ENCODE assay signal across 8 mouse cellular contexts in the genomic region with DNA sequence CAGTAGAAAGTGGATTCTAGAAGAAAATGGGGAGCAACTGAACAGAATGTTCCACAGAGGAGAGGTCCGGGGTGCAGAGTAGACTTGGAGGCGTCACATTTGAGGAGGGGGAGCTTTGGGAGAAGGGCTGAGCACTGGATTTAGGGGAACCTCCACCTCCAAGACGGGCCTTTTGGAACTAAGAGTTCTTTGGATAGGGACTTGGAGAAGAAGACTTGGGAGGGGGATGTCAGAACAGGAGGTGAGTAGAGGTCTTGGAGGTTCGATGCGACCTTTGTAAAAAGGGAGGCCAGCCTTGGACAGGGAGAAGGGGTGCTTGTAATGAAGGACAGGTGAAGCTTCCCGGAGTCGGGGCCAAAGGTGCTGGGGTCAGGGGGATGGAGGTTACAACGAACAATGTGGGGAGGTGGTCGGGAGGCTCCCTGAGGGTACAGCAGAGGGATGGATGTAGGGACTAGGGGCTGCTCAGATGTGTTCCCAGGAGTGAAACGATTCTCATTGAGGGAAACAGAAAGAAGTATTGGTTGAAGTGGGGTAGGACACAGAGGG. TPM values are rescaled to one million over a fixed set of nuclear protein-coding genes. Genes with fewer than 3 reads are reported as not detected.
A peak's percentile ranks its signal among the peaks of the same experiment; 100 is the strongest.
DNase-seq lines count a peak whose midpoint lies in the region; ATAC-seq and TF ChIP-seq lines count a peak whose summit lies in the region.

No protein-coding gene starts in this region.

- H3K4me3 ChIP-seq in heart, embryonic 10.5 days, result peak overlapping the region; percentile 75
- H3K4me3 ChIP-seq in E14TG2a.4 (replicated peaks; ENCODE audit: low read length), result peak overlapping the region; percentile 92
- peak overlapping the region; percentile 94 for H3K4me3 ChIP-seq in forebrain, embryonic 15.5 days
- H3K4me3 ChIP-seq in liver, embryonic 15.5 days (replicated peaks), result peak overlapping the region; percentile 89

- H3K9me3 ChIP-seq in heart, embryonic 10.5 days, result no peaks in the 10 kb centered on the region
- no peaks in the 10 kb centered on the region for H3K9me3 ChIP-seq in E14TG2a.4 (ENCODE audit: low read length)
- no peaks in the 10 kb centered on the region for H3K9me3 ChIP-seq in forebrain, embryonic 15.5 days
- H3K9me3 ChIP-seq in liver, embryonic 15.5 days (replicated peaks), result no peaks in the 10 kb centered on the region

- peak overlapping the region; percentile 83 for H3K4me2 ChIP-seq in forebrain, embryonic 15.5 days (replicated peaks)
- peak overlapping the region; percentile 79 for H3K4me2 ChIP-seq in liver, embryonic 15.5 days

- peaks cover 18% of the 10 kb centered on the region for H3K36me3 ChIP-seq in heart, embryonic 10.5 days
- peaks cover 20% of the 10 kb centered on the region for H3K36me3 ChIP-seq in E14TG2a.4 (ENCODE audit: insufficient read depth, low read length)
- peaks cover 17% of the 10 kb centered on the region for H3K36me3 ChIP-seq in forebrain, embryonic 15.5 days
- peaks cover 12% of the 10 kb centered on the region for H3K36me3 ChIP-seq in liver, embryonic 15.5 days (replicated peaks)

- peaks cover 19% of the 10 kb centered on the region for H3K4me1 ChIP-seq in heart, embryonic 10.5 days
- peaks cover 38% of the 10 kb centered on the region for H3K4me1 ChIP-seq in E14TG2a.4 (replicated peaks; ENCODE audit: low read depth, low read length)
- peaks cover 19% of the 10 kb centered on the region for H3K4me1 ChIP-seq in forebrain, embryonic 15.5 days
- peaks cover 26% of the 10 kb centered on the region for H3K4me1 ChIP-seq in liver, embryonic 15.5 days (replicated peaks)

- H3K9ac ChIP-seq in forebrain, embryonic 15.5 days (replicated peaks), result peak overlapping the region; percentile 92
- H3K9ac ChIP-seq in liver, embryonic 15.5 days, result peak overlapping the region; percentile 88

- TF ChIP-seq CTCF in E14TG2a.4 (conservative IDR thresholded peaks at IDR 0.05; ENCODE audit: low read length), result no peak

- H3K27ac ChIP-seq in heart, embryonic 10.5 days, result peak overlapping the region; percentile 83
- H3K27ac ChIP-seq in forebrain, embryonic 15.5 days (replicated peaks), result no peak overlapping the region
- peak overlapping the region; percentile 78; the same call in 1 of the 2 replicates for H3K27ac ChIP-seq in liver, embryonic 15.5 days (replicated peaks)

- DNase-seq in heart, embryonic 10.5 days (ENCODE audit: low spot score), result no peak
- no peak for DNase-seq in heart, adult 18-20 months
- DNase-seq in urinary bladder, postnatal 4 days (ENCODE audit: low spot score in 2 of 2), result no peak
- DNase-seq in MN1 (ENCODE audit: low spot score) (no peak), adipocyte (ENCODE audit: low spot score) (no peak)

- no peaks in the 10 kb centered on the region for H3K27me3 ChIP-seq in heart, embryonic 10.5 days (ENCODE audit: insufficient read depth, poor library complexity, severe bottlenecking)
- no peaks in the 10 kb centered on the region for H3K27me3 ChIP-seq in E14TG2a.4 (ENCODE audit: insufficient read depth, low read length)
- H3K27me3 ChIP-seq in forebrain, embryonic 15.5 days, result no peaks in the 10 kb centered on the region
- H3K27me3 ChIP-seq in liver, embryonic 15.5 days, result no peaks in the 10 kb centered on the region

- no peak for ATAC-seq in forebrain, embryonic 15.5 days (replicated peaks)
- no peak for ATAC-seq in liver, embryonic 15.5 days (ENCODE audit: insufficient read depth)

- WGBS in heart, embryonic 10.5 days, result 61% methylated on average over 10 of the region's 10 CpGs
- WGBS in forebrain, embryonic 15.5 days, result 55% methylated on average over 10 of the region's 10 CpGs
- WGBS in liver, embryonic 15.5 days (ENCODE audit: insufficient replicate concordance), result 28% methylated on average over 10 of the region's 10 CpGs

RNA-seq across cellular contexts. Expression of gene Ap2s1, which starts 0.9 kb away (rescaled TPM):
- 243 and 270 TPM in 2 replicates for polyA plus RNA-seq in heart, embryonic 10.5 days (2016; fragmentation: Nextera tagmentation; extraction: Ambion mirVana)
- 10 to 100 TPM; 66.9 to 78.5 TPM for total RNA-seq in heart, adult 18-20 months (2021)
- polyA plus RNA-seq in forebrain, embryonic 15.5 days (2015; fragmentation: Nextera tagmentation; extraction: Ambion mirVana), result 395 and 401 TPM in 2 replicates
- 162 and 176 TPM in 2 replicates for polyA plus RNA-seq in liver, embryonic 15.5 days (2015; fragmentation: Nextera tagmentation; extraction: Ambion mirVana)

RNA-seq across cellular contexts. Expression of gene Ceacam9, which starts 17.4 kb away (rescaled TPM):
- polyA plus RNA-seq in heart, embryonic 10.5 days (2016; fragmentation: Nextera tagmentation; extraction: Ambion mirVana), result not detected in 2 replicates
- not detected for total RNA-seq in heart, adult 18-20 months (2021)
- polyA plus RNA-seq in forebrain, embryonic 15.5 days (2015; fragmentation: Nextera tagmentation; extraction: Ambion mirVana), result 0.13 and 0.18 TPM in 2 replicates
- polyA plus RNA-seq in liver, embryonic 15.5 days (2015; fragmentation: Nextera tagmentation; extraction: Ambion mirVana), result not detected in 2 replicates

RNA-seq across cellular contexts. Expression of gene Slc1a5, which starts 42.0 kb away (rescaled TPM):
- polyA plus RNA-seq in heart, embryonic 10.5 days (2016; fragmentation: Nextera tagmentation; extraction: Ambion mirVana), result 47.0 TPM in 2 replicates
- 10 to 100 TPM; 13.0 to 26.3 TPM for total RNA-seq in heart, adult 18-20 months (2021)
- polyA plus RNA-seq in forebrain, embryonic 15.5 days (2015; fragmentation: Nextera tagmentation; extraction: Ambion mirVana), result 10.0 and 13.6 TPM in 2 replicates
- 120 and 144 TPM in 2 replicates for polyA plus RNA-seq in liver, embryonic 15.5 days (2015; fragmentation: Nextera tagmentation; extraction: Ambion mirVana)
